Mouse (Mus musculus) megakaryocyte, embryonic 14.5 days (primary cell): ENCODE results near the gene Tnni2.

Experiments used
- FLI1 ChIP-seq: IDR thresholded peaks from 2 replicates; pipeline ENCODE4 v1.6.1; 2012; ENCODE audit warnings: low read length, inconsistent platforms, mixed read lengths
- GATA1 ChIP-seq: IDR thresholded peaks from 3 replicates; pipeline ENCODE4 v1.6.1; 2012; ENCODE audit warnings: mixed read lengths, low read length, inconsistent platforms, borderline replicate concordance

- no peak for TF ChIP-seq FLI1
- TF ChIP-seq GATA1 = no peak
Measured at GRCm38 (mm10) chr7:142488053-142488452, 46.4 kb downstream of the Tnni2 start.
